Mouse (Mus musculus) thymus, adult 2 months (tissue): ENCODE measurements around the gene 1700017D01Rik. TPM values are rescaled to one million over a fixed set of nuclear protein-coding genes. Genes with fewer than 3 reads are reported as not detected.
"Not testable (repeated sequence)": the region's sequence is repeated elsewhere in the genome, so short reads cannot be mapped to it uniquely, and the experiment has no call there.

Experiments
- DNase-seq: peaks from one replicate; pipeline ENCODE4 v3.0.0; 2021
- H3K27ac ChIP-seq: fragments of 200-500 bp; 2 replicates; pipeline ENCODE4 v1.5.1; 2012; ENCODE audit warnings: low read length, control low read depth; ENCODE audit not compliant: control insufficient read depth, insufficient read depth
- H3K27me3 ChIP-seq: fragments of 200-500 bp; 2 replicates; pipeline ENCODE4 v1.6.1; 2012; ENCODE audit warnings: mild to moderate bottlenecking, low read length, moderate library complexity, mixed read lengths; ENCODE audit not compliant: control insufficient read depth, insufficient read depth
- H3K36me3 ChIP-seq: fragments of 200-500 bp; 2 replicates; pipeline ENCODE4 v1.6.1; 2012; ENCODE audit warnings: mild to moderate bottlenecking, low read length, moderate library complexity; ENCODE audit not compliant: control insufficient read depth, insufficient read depth
- H3K4me1 ChIP-seq: fragments of 200-500 bp; replicated peaks from 2 replicates; pipeline ENCODE4 v1.6.1; 2012; ENCODE audit warnings: low read length; ENCODE audit not compliant: control insufficient read depth, insufficient read depth
- H3K4me3 ChIP-seq: fragments of 200-500 bp; 2 replicates; pipeline ENCODE4 v1.5.1; 2012; ENCODE audit warnings: mild to moderate bottlenecking, low read length, control low read depth, moderate library complexity; ENCODE audit not compliant: control insufficient read depth, insufficient read depth
- CTCF ChIP-seq: fragments of 200-500 bp; IDR thresholded peaks from 2 replicates; pipeline ENCODE4 v1.5.1; 2012; ENCODE audit warnings: mild to moderate bottlenecking, control low read depth, low read length, moderate library complexity, borderline replicate concordance; ENCODE audit not compliant: control insufficient read depth, poor library complexity, insufficient read depth; ENCODE audit errors: extremely low read depth
- POLR2A ChIP-seq: fragments of 200-500 bp; IDR thresholded peaks from 2 replicates; pipeline ENCODE4 v1.6.1; 2012; ENCODE audit warnings: mild to moderate bottlenecking, low read length, control low read depth, moderate library complexity; ENCODE audit not compliant: control insufficient read depth, poor library complexity, insufficient read depth; ENCODE audit errors: extremely low read depth
- WGBS: fragments of 180-500 bp; shearing (Covaris S2); methylation state at CpG from one replicate; pipeline ENCODE4 v1.1.7; 2018; 5-methylcytosine and 5-hydroxymethylcytosine counted together
- polyA plus RNA-seq: library from polyadenylated mRNA; depleted of rRNA; stranded (reverse); fragments of >200 nt; gene quantifications from 2 replicates; pipeline ENCODE4 v1.2.3, GENCODE M21; 2012

1700017D01Rik gene
- polyA plus RNA-seq, 1 experiment = 0.24 TPM

DNA sequence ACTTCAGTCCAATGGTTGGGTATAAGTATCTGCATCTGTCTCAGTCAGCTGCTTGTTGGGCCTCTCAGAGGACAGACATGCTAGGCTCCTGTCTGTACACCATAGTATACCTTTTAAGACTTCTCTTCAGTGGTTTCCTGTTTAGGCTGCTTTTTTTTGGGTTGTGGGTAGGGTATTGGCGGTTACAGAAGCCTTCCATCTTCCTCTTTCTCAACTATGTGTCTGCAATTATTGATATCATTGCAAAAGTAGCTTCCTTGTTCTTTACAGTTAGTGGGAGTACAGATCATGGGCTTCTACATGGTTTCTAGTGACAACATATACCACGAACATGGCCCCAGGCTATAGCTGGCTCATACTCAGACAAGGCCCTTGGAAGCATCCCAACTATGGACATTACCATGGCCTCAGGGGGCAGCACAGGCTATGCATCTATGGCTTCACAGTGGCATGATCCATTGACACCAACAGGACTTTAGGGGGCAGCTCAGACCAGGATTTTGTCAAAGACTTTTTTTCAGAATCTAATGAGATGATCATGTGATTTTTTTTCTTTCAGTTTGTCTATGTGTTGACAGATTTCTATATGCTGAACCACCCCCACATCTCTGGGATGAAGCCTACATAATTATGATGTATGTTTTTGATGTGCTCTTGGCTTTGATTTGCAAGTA lies 65.3 kb downstream of the 1700017D01Rik start:
- DNase-seq = peak; percentile 11
- peaks cover 6% of the 10 kb centered on the region for H3K4me1 ChIP-seq
- no peaks in the 10 kb centered on the region for H3K27me3 ChIP-seq
- no peak overlapping the region for H3K27ac ChIP-seq
- H3K4me3 ChIP-seq = no peak overlapping the region
- TF ChIP-seq CTCF = no peak
- no peak for TF ChIP-seq POLR2A
- H3K36me3 ChIP-seq = no peaks in the 10 kb centered on the region
- 6% methylated on average over 2 of the region's 2 CpGs for WGBS

DNA sequence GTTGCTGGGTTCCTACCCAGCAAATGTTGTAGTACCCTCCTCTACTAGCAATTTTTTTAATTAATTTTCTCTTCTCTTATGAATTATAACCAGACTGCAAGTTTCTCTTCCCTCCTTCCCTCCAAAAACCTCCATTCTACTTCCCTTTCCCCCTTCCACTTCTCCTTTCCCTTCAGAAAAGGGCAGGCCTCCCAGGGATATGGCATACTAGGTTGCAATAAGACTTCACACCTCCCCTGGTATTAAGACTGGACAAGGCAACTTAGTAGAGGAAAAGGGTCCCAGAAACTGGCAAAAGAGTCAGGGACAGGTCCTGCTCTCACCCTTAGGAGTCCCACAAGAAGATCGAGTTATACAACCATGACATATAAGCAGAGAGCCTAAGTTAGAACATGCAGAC lies 69.8 kb downstream of the 1700017D01Rik start:
- WGBS = 100% methylated on average over 1 of the region's 1 CpGs

DNA sequence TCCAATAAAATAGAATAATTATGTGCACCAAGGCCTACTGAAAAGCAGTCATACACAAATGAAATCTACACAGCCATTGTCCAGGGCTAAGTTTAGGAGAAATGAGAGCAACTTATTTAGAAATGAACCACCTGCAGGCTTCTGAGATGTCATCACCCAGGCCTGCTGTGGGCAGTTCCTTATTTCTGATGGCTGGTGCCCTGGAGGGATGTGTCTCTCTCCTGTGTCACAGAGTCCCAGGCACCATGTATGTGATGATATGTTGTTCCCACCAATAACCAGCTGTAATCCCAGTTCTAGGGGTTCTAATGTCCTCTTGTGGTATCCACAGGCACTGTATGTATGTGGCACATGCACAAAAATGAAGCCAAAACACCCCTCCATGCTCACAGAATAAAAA lies 70.7 kb downstream of the 1700017D01Rik start:
- no peak for DNase-seq
- Histone ChIP-seq H3K27me3 (no peaks in the 10 kb centered on the region), H3K4me3 (no peak overlapping the region), H3K27ac (no peak overlapping the region), H3K36me3 (no peaks in the 10 kb centered on the region), H3K4me1 (peaks cover 3% of the 10 kb centered on the region)
- TF ChIP-seq CTCF (no peak), POLR2A (no peak)

More for the DNA sequence above, 69.8 kb downstream of the 1700017D01Rik start:
- Histone ChIP-seq H3K27ac (no peak overlapping the region), H3K4me1 (peaks cover 6% of the 10 kb centered on the region), H3K4me3 (no peak overlapping the region), H3K27me3 (no peaks in the 10 kb centered on the region), H3K36me3 (no peaks in the 10 kb centered on the region)
- no peak for DNase-seq
- TF ChIP-seq CTCF (no peak), POLR2A (no peak)

DNA sequence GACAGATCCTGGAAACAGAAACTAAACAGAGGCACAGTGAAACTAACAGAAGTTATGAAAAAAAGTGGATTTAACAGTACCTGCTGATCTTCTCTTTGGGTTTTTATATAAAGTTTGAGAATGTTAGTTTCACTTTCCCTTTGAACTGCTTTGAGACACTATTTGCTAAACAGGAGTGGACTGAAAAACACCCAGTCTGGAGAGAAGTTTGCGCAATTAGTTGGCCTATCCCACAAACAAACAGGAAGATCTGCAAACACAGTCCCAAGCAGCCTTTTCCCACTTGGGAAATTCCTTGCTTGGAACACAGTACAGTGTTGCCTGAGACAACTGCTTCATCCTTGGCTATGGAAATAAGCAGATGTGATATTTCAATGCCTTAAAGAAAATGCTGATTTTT lies 75.0 kb downstream of the 1700017D01Rik start:
- not testable (repeated sequence) for H3K27me3 ChIP-seq, H3K27ac ChIP-seq, H3K36me3 ChIP-seq, H3K4me3 ChIP-seq, DNase-seq
- H3K4me1 ChIP-seq = peaks cover 12% of the 10 kb centered on the region
- WGBS = 24% methylated on average over 1 of the region's 1 CpGs

DNA sequence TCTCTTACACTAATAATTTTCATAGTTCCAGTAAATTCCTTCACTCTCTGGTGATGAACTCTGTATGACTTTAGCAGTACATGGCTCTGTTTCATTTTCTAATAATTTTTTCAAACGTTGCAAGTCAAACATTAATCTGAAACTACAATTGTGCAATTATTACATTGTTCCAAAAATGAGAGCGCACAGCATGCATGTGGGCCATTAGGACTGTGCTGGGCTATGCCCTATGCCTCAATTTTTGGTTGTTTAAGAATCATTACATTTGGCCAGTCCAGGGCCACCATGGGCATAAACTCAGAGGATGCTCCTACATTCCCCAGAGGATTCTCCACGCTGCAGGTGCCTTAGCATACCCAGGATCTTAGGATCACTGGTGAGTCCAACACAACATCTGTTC lies 77.4 kb downstream of the 1700017D01Rik start:
- Histone ChIP-seq H3K27ac (peak overlapping the region; percentile 47; the same call in 1 of the 2 replicates), H3K36me3 (no peaks in the 10 kb centered on the region), H3K4me3 (no peak overlapping the region), H3K27me3 (no peaks in the 10 kb centered on the region), H3K4me1 (peaks cover 14% of the 10 kb centered on the region)
- DNase-seq = no peak
- no peak for TF ChIP-seq CTCF
- no peak for TF ChIP-seq POLR2A
- WGBS = 64% methylated on average over 3 of the region's 3 CpGs

DNA sequence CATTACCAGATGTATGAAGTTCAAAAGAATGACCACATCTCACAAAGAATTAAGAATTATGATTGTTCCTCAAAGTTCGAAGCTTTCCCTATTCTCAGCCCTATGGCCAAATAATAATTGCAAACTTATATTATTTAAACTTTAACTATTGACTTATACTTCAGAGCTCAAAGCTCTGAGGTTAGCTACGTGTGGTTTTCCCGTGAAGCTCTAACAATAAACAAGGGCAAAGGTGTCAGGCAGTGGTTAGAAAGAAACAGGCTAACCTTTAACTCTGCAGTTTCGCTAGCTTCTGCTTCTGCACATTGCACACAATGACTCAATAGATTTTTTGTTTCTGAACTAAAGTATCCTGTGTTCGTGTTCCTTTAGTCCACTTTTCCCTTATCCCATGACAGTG lies 77.8 kb downstream of the 1700017D01Rik start:
- no peaks in the 10 kb centered on the region for H3K27me3 ChIP-seq
- 7% methylated on average over 5 of the region's 5 CpGs for whole genome bisulfite sequencing
- no peak overlapping the region for H3K4me3 ChIP-seq
- TF ChIP-seq POLR2A (no peak), CTCF (no peak)
- H3K36me3 ChIP-seq = no peaks in the 10 kb centered on the region
- H3K27ac ChIP-seq = no peak overlapping the region
- H3K4me1 ChIP-seq = peaks cover 14% of the 10 kb centered on the region
- no peak for DNase-seq

DNA sequence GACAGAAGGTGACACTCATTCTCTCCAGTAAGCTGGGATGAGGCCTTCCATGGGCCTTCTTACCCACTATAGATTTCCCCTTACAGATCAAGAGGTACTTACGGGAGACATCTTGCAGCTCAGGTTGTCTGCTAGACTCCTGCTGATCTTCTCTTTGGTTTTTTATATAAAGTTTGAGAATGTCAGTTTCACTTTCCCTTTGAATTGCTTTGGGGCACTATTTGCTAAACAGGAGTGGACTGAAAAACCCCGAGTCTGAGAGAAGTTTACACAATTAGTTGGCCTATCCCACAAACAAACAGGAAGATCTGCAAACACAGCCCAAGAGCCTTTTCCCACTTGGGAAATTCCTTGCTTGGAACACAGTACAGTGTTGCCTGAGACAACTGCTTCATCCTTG lies 80.4 kb downstream of the 1700017D01Rik start:
- Histone ChIP-seq H3K27me3 (no peaks in the 10 kb centered on the region), H3K4me3 (no peak overlapping the region), H3K36me3 (no peaks in the 10 kb centered on the region), H3K27ac (no peak overlapping the region; the same call in 1 of the 2 replicates), H3K4me1 (peaks cover 18% of the 10 kb centered on the region)
- DNase-seq = no peak
- TF ChIP-seq CTCF = no peak
- no peak for TF ChIP-seq POLR2A
- whole genome bisulfite sequencing = 4% methylated on average over 2 of the region's 2 CpGs
